Mouse (Mus musculus): Measurements from ENCODE around the gene Wasf2. TPM values are rescaled to one million over a fixed set of nuclear protein-coding genes. Genes with fewer than 3 reads are reported as not detected.

Gene Wasf2
- polyA plus RNA-seq, 1 experiment from 2014 or later = 63.6 TPM

DNA sequence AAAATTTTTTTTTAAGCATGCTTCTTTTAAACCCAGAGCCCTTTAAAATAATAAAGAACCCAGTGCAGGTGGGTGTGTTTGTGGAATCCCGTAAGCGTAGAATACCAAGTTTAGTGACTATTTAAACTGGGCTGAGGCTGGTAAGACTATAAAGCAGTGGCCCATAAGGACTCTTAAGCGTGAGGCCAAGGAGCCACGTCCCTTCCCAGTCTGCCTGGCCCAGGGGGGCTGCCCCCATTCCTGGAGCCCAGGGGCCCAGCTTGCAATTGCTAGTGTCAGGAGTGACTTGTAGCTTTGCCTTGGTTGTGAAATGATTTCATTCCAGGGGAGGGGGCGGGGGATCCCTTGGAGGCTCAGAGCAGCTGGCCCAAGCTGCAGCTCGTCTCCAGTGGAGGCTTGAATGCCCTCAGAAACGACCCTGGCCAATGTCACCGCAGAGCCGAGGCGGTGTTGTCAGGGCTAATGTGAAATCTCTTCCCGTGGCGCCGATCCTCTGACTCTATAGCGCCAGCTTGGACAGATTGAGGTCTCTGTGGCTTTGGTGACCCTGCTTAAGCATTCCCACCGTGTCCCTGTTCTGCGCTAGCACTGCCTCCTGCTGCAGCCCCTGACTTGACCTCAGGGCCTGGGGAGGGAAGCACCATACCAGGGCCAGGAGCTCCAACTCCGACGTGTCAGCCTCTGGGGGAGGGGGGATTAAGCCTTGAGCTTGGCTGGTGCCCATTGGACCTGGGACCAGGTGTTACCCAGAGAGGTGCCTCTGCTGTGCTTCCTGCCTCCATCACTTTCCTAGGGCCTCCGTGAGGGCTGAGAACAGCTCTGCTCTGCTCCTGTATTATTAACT lies 68.3 kb downstream of the Wasf2 start:
- ATAC-seq (ENCODE audit: insufficient number of reproducible peaks, low FRiP score, low TSS enrichment, low read depth) (0 out of 2 replicates have a peak, but pooled peaks have one; percentile 14), DNase-seq (ENCODE audit: low spot score) (peak; percentile 64)
- peaks cover 54% of the 10 kb centered on the region for H3K4me1 ChIP-seq (ENCODE audit: control insufficient read depth, insufficient read depth, low read length)
- peaks cover 5% of the 10 kb centered on the region; the same call in 1 of the 2 replicates for H3K36me3 ChIP-seq (ENCODE audit: control insufficient read depth, insufficient read depth, low read length)
- H3K27me3 ChIP-seq (ENCODE audit: control insufficient read depth, insufficient read depth, low read length) = no peaks in the 10 kb centered on the region
- H3K4me2 ChIP-seq (ENCODE audit: low read depth, severe bottlenecking) = peak overlapping the region; percentile 22; the same call in 1 of the 2 replicates
- no peak overlapping the region for H3K4me3 ChIP-seq (ENCODE audit: low read depth, low read length)
- H3K9me3 ChIP-seq (ENCODE audit: control insufficient read depth, low read length) = no peaks in the 10 kb centered on the region
- H3K9ac ChIP-seq (ENCODE audit: low read length) = 0 out of 2 replicates have a peak overlapping the region, but pooled peaks have one; percentile 13
- 9% methylated on average over 19 of the region's 19 CpGs for WGBS
- H3K27ac ChIP-seq (replicated peaks; ENCODE audit: low read depth, low read length) = peak overlapping the region; percentile 92

DNA sequence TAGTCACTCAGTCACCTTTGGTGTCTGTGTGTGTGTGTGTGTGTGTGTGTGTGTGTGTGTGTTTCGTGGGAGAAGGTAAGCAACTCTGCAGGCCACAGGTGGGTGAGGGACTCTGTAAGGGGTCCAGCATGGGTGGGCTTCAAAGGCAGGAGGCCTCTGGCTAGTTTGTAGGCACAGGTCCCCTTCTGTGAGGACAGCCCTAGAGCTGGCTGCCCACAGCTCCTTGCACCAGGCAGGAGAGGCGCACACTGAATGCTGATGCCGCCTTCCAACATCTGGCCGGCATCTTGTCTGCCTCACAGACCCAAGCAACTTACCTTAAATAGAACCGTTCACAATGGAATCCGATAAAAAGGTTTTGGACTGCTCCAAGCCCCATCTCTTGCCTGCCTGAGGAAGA lies 69.4 kb downstream of the Wasf2 start:
- Histone ChIP-seq H3K4me1 (ENCODE audit: control insufficient read depth, insufficient read depth, low read length) (peaks cover 59% of the 10 kb centered on the region), H3K4me2 (ENCODE audit: low read depth, severe bottlenecking) (no peak overlapping the region; the same call in 1 of the 2 replicates)
- 43% methylated on average over 6 of the region's 6 CpGs for WGBS

GRCm38 (mm10) chr4:133200343-133200742 lies 70.0 kb downstream of the Wasf2 start:
- no peaks in the 10 kb centered on the region for H3K27me3 ChIP-seq (ENCODE audit: control insufficient read depth, insufficient read depth, low read length)
- H3K4me1 ChIP-seq (ENCODE audit: control insufficient read depth, insufficient read depth, low read length) = peaks cover 61% of the 10 kb centered on the region
- H3K9me3 ChIP-seq (ENCODE audit: control insufficient read depth, low read length) = no peaks in the 10 kb centered on the region
- no peak overlapping the region for H3K4me3 ChIP-seq (ENCODE audit: low read depth, low read length)
- no peak overlapping the region; the same call in 1 of the 2 replicates for H3K4me2 ChIP-seq (ENCODE audit: low read depth, severe bottlenecking)
- 39% methylated on average over 21 of the region's 21 CpGs for WGBS
- DNase-seq (ENCODE audit: low spot score) (no peak), ATAC-seq (ENCODE audit: insufficient number of reproducible peaks, low FRiP score, low TSS enrichment, low read depth) (no peak)
- H3K9ac ChIP-seq (ENCODE audit: low read length) = no peak overlapping the region
- peak overlapping the region; percentile 30; the same call in 1 of the 2 replicates for H3K27ac ChIP-seq (replicated peaks; ENCODE audit: low read depth, low read length)
- no peaks in the 10 kb centered on the region for H3K36me3 ChIP-seq (ENCODE audit: control insufficient read depth, insufficient read depth, low read length)

More for the DNA sequence above, 69.4 kb downstream of the Wasf2 start:
- no peaks in the 10 kb centered on the region for H3K9me3 ChIP-seq (ENCODE audit: control insufficient read depth, low read length)
- ATAC-seq (ENCODE audit: insufficient number of reproducible peaks, low FRiP score, low TSS enrichment, low read depth) (no peak), DNase-seq (ENCODE audit: low spot score) (no peak)
- H3K4me3 ChIP-seq (ENCODE audit: low read depth, low read length) = no peak overlapping the region
- no peak overlapping the region for H3K9ac ChIP-seq (ENCODE audit: low read length)
- H3K36me3 ChIP-seq (ENCODE audit: control insufficient read depth, insufficient read depth, low read length) = no peaks in the 10 kb centered on the region
- no peaks in the 10 kb centered on the region for H3K27me3 ChIP-seq (ENCODE audit: control insufficient read depth, insufficient read depth, low read length)
- H3K27ac ChIP-seq (replicated peaks; ENCODE audit: low read depth, low read length) = peak overlapping the region; percentile 30

DNA sequence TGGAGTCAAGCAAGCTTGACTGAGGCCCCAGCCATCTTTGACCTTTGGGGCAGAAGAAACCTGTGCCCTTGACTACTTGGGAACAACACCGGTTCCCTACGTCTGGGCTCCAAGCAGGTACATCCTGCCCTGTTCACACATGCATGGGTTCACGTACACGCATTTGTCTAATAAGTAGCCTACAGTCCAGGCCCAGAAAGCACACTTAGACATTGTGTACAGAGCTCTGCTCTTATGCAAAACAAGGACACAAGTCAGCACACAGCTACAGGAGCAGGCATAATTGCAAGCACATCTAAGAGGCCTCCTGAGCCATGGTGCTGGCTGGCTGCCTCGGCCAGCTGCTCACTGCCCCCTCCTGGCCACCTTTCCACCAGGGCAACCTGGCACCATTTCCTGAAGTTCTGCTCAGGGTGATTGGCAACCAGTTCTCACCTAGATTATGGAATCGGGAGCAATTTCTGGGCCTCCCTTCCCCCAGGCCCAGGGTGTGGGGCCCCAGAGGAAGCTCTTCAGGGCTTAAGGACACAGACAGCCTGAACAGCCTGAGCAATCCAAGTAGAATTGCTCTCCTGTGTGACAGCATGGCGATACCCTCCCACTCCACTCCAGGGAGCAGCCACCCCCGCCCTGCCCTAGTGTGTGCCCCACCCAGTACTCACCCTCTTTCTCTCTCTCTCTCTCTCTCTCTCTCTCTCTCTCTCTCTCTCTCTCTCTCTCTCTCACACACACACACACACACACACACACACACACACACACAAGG lies 70.9 kb downstream of the Wasf2 start:
- Histone ChIP-seq H3K4me2 (ENCODE audit: low read depth, severe bottlenecking) (no peak overlapping the region), H3K9ac (ENCODE audit: low read length) (no peak overlapping the region), H3K27ac (replicated peaks; ENCODE audit: low read depth, low read length) (no peak overlapping the region), H3K9me3 (ENCODE audit: control insufficient read depth, low read length) (no peaks in the 10 kb centered on the region), H3K4me3 (ENCODE audit: low read depth, low read length) (no peak overlapping the region), H3K27me3 (ENCODE audit: control insufficient read depth, insufficient read depth, low read length) (no peaks in the 10 kb centered on the region), H3K4me1 (ENCODE audit: control insufficient read depth, insufficient read depth, low read length) (peaks cover 57% of the 10 kb centered on the region), H3K36me3 (ENCODE audit: control insufficient read depth, insufficient read depth, low read length) (no peaks in the 10 kb centered on the region)
- ATAC-seq (ENCODE audit: insufficient number of reproducible peaks, low FRiP score, low TSS enrichment, low read depth) (no peak), DNase-seq (ENCODE audit: low spot score) (peak; percentile 64)
- WGBS = 61% methylated on average over 8 of the region's 8 CpGs

DNA sequence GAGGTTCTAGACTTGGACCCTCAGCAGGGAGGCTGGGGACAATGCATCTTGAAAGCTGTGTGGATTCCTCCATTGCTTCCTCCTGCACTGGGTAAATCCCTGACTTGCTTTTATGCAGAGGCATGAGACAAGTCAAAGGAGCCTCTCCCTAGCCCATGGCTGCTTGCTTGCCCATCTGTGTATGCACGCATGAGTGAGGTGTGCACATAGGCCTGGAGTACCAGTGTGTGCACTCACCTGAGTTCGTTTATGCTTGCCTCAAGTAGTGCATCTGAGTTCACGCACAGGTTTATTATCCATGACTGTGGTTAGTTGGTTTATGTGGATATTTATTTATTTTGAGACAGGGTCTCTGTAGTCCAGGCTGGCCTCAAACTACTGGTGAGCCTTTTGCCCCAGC lies 71.9 kb downstream of the Wasf2 start:
- Histone ChIP-seq H3K9ac (ENCODE audit: low read length) (no peak overlapping the region), H3K4me2 (ENCODE audit: low read depth, severe bottlenecking) (no peak overlapping the region), H3K4me1 (ENCODE audit: control insufficient read depth, insufficient read depth, low read length) (peaks cover 46% of the 10 kb centered on the region), H3K27me3 (ENCODE audit: control insufficient read depth, insufficient read depth, low read length) (no peaks in the 10 kb centered on the region), H3K9me3 (ENCODE audit: control insufficient read depth, low read length) (no peaks in the 10 kb centered on the region), H3K4me3 (ENCODE audit: low read depth, low read length) (no peak overlapping the region), H3K27ac (replicated peaks; ENCODE audit: low read depth, low read length) (no peak overlapping the region), H3K36me3 (ENCODE audit: control insufficient read depth, insufficient read depth, low read length) (no peaks in the 10 kb centered on the region)
- ATAC-seq (ENCODE audit: insufficient number of reproducible peaks, low FRiP score, low TSS enrichment, low read depth) (no peak), DNase-seq (ENCODE audit: low spot score) (no peak)
- WGBS = 95% methylated on average over 3 of the region's 3 CpGs

- Histone ChIP-seq H3K36me3 (ENCODE audit: control insufficient read depth, insufficient read depth, low read length) (no peaks in the 10 kb centered on the region), H3K4me3 (ENCODE audit: low read depth, low read length) (no peak overlapping the region), H3K4me2 (ENCODE audit: low read depth, severe bottlenecking) (no peak overlapping the region), H3K27ac (replicated peaks; ENCODE audit: low read depth, low read length) (no peak overlapping the region), H3K9ac (ENCODE audit: low read length) (no peak overlapping the region), H3K9me3 (ENCODE audit: control insufficient read depth, low read length) (no peaks in the 10 kb centered on the region), H3K4me1 (ENCODE audit: control insufficient read depth, insufficient read depth, low read length) (peaks cover 33% of the 10 kb centered on the region), H3K27me3 (ENCODE audit: control insufficient read depth, insufficient read depth, low read length) (no peaks in the 10 kb centered on the region)
- WGBS = 68% methylated on average over 3 of the region's 3 CpGs
- no peak for ATAC-seq (ENCODE audit: insufficient number of reproducible peaks, low FRiP score, low TSS enrichment, low read depth)
- DNase-seq (ENCODE audit: low spot score) = no peak
Measured at GRCm38 (mm10) chr4:133203591-133203990, 73.3 kb downstream of the Wasf2 start.

- Histone ChIP-seq H3K36me3 (ENCODE audit: control insufficient read depth, insufficient read depth, low read length) (no peaks in the 10 kb centered on the region), H3K27ac (replicated peaks; ENCODE audit: low read depth, low read length) (no peak overlapping the region), H3K4me1 (ENCODE audit: control insufficient read depth, insufficient read depth, low read length) (peaks cover 25% of the 10 kb centered on the region), H3K4me2 (ENCODE audit: low read depth, severe bottlenecking) (no peak overlapping the region), H3K4me3 (ENCODE audit: low read depth, low read length) (no peak overlapping the region), H3K9me3 (ENCODE audit: control insufficient read depth, low read length) (no peaks in the 10 kb centered on the region), H3K27me3 (ENCODE audit: control insufficient read depth, insufficient read depth, low read length) (no peaks in the 10 kb centered on the region), H3K9ac (ENCODE audit: low read length) (peak overlapping the region; percentile 22; the same call in 1 of the 2 replicates)
- 42% methylated on average over 7 of the region's 7 CpGs for WGBS
- ATAC-seq (ENCODE audit: insufficient number of reproducible peaks, low FRiP score, low TSS enrichment, low read depth) (no peak), DNase-seq (ENCODE audit: low spot score) (no peak)
Measured at GRCm38 (mm10) chr4:133204379-133204778, 74.1 kb downstream of the Wasf2 start.

GRCm38 (mm10) chr4:133209366-133209765 lies 79.1 kb downstream of the Wasf2 start:
- no peak overlapping the region for H3K9ac ChIP-seq (ENCODE audit: low read length)
- no peaks in the 10 kb centered on the region for H3K9me3 ChIP-seq (ENCODE audit: control insufficient read depth, low read length)
- peak; percentile 80 for DNase-seq (ENCODE audit: low spot score)

More at GRCm38 (mm10) chr4:133209366-133209765, 79.1 kb downstream of the Wasf2 start:
- whole genome bisulfite sequencing = 5% methylated on average over 11 of the region's 11 CpGs
- peaks cover 19% of the 10 kb centered on the region for H3K4me1 ChIP-seq (ENCODE audit: control insufficient read depth, insufficient read depth, low read length)
- H3K4me2 ChIP-seq (ENCODE audit: low read depth, severe bottlenecking) = no peak overlapping the region
- ATAC-seq (ENCODE audit: insufficient number of reproducible peaks, low FRiP score, low TSS enrichment, low read depth) = no peak
- no peak overlapping the region for H3K27ac ChIP-seq (replicated peaks; ENCODE audit: low read depth, low read length)
- no peak overlapping the region for H3K4me3 ChIP-seq (ENCODE audit: low read depth, low read length)
- no peaks in the 10 kb centered on the region for H3K36me3 ChIP-seq (ENCODE audit: control insufficient read depth, insufficient read depth, low read length)
- H3K27me3 ChIP-seq (ENCODE audit: control insufficient read depth, insufficient read depth, low read length) = peaks cover 22% of the 10 kb centered on the region
